Mouse (Mus musculus) erythroblast, embryonic 14.5 days (primary cell): ENCODE results near the gene Tpt1.

Experiments
- GATA1 ChIP-seq: IDR thresholded peaks from 2 replicates; pipeline ENCODE4 v1.6.1; 2012; ENCODE audit warnings: low read length, inconsistent platforms, mixed read lengths
- TAL1 ChIP-seq: IDR thresholded peaks from 3 replicates; pipeline ENCODE4 v1.6.1; 2012; ENCODE audit warnings: low read length, inconsistent platforms, mixed read lengths

DNA sequence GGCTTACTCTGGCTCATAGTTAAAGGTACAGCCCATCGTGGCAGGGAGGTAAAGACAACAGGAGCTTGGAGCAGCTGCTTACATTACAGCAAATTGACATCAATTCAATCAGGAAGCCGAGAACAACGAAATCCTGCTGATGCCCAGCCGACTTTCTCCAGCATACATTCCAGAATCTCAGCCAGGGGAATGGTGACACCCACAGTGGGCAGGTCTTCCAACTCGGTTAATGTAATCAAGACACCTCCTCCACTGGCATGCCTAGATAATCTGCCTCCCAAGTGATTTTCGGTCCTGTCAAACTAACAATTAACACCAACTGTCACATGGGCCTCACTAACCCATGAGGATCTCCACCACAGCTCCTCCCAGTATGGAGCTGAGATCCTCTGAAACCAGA is 17.8 kb downstream of the Tpt1 start:
- TF ChIP-seq GATA1: no peak
- TF ChIP-seq TAL1: no peak
